Mouse (Mus musculus): ENCODE measurements around the gene Zfp354a. TPM values are rescaled to one million over a fixed set of nuclear protein-coding genes. Genes with fewer than 3 reads are reported as not detected.
A peak's percentile ranks its signal among the peaks of the same experiment; 100 is the strongest.

Gene Zfp354a
- polyA plus RNA-seq, 1 experiment from 2014 or later, result 8.3 TPM

DNA sequence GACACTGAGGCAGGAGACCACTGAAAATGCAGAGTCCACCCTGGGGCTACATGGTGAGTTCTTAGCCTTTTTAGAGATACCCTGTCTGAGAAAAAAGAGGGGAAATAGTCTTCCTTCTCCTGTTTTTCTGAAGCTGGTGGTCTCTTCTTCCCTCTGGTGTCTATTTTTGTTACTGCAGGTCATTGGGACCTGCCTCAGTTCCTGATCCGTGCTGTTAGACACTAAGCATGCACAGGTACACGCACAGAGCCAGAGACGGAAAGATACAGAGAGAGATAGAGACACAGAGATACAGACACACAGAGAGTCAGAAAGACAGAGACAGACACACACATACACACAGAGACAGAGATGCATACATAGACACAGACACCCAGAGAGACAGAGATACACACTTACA is 5.8 kb upstream of the Zfp354a start:
- Histone ChIP-seq H3K27ac (no peak overlapping the region), H3K9me3 (no peaks in the 10 kb centered on the region), H3K36me3 (no peaks in the 10 kb centered on the region), H3K4me2 (no peak overlapping the region), H3K4me3 (no peak overlapping the region), H3K4me1 (no peaks in the 10 kb centered on the region), H3K27me3 (no peaks in the 10 kb centered on the region), H3K9ac (no peak overlapping the region)
- WGBS, result 61% methylated on average over 3 of the region's 3 CpGs
- ATAC-seq (ENCODE audit: insufficient number of reproducible peaks, low FRiP score, low TSS enrichment, low read depth), result no peak

DNA sequence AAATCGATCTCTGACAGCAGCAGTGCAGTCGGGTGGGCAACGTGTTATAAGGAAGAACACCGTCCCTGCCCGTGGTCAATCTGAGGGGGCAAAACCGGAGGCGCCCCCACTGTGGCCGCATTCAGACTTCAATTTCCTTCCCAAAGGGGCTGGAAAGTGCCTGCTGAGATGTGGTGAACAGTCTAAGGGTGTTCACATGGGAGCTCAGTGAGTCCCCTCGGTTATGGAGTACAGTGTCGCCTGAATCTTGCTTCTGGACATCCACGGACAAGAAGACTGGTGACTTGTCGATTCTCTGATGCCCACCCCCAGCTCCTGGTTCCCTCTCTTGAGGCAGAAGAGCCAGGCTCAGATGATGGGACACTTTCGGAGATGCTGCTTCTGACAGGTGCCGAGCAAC is 583 bp downstream of the Zfp354a start:
- Histone ChIP-seq H3K27ac (no peak overlapping the region), H3K36me3 (peaks cover 9% of the 10 kb centered on the region; the same call in 1 of the 2 replicates), H3K9me3 (no peaks in the 10 kb centered on the region), H3K9ac (peak overlapping the region; percentile 55), H3K27me3 (no peaks in the 10 kb centered on the region), H3K4me1 (peaks cover 9% of the 10 kb centered on the region), H3K4me2 (peak overlapping the region; percentile 69), H3K4me3 (peak overlapping the region; percentile 62)
- 13% methylated on average over 14 of the region's 14 CpGs for WGBS
- no peak for ATAC-seq (ENCODE audit: insufficient number of reproducible peaks, low FRiP score, low TSS enrichment, low read depth)

DNA sequence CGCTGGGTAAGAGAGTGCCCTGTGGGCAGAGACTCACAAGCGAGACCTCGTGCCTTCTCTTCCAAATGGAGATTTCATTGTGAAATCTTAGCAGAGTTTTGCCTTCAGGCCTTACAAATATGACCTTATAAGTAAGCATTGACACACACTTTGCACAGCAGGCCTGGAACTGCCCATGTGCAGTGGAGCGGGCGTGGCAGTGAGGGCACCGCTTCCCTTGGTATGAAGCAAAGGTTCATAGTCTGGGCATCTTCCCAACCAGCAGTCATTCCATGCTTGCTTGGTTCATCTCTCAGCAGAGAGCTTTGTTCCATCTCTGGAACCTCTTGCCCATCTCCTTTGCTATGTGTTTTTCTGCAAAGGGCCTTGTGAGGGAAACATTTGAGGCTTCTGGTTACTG is 1.9 kb downstream of the Zfp354a start:
- Histone ChIP-seq H3K27ac (no peak overlapping the region), H3K9ac (no peak overlapping the region), H3K4me1 (peaks cover 9% of the 10 kb centered on the region), H3K27me3 (no peaks in the 10 kb centered on the region), H3K4me3 (no peak overlapping the region), H3K4me2 (no peak overlapping the region), H3K36me3 (peaks cover 14% of the 10 kb centered on the region), H3K9me3 (no peaks in the 10 kb centered on the region)
- no peak for ATAC-seq (ENCODE audit: insufficient number of reproducible peaks, low FRiP score, low TSS enrichment, low read depth)
- 92% methylated on average over 6 of the region's 6 CpGs for WGBS

DNA sequence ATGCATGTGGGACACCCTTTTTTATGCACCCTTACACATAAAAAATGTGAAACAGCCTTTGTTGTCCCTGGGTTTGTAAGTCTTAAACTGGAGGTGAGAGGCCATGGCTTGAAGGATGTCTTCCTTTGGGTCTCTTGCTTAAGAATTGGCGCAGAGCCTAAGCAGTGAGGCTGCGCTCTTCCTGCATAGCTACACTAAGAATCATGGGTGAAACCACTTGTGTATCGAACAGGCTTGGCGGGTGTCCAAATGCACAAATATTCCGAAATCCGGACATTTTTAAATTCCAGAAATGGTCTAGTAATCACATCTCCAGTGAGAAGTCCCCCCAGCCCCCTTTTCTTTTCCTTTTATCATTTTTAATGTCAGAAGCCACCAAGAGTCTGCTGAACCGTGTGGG is 4.2 kb downstream of the Zfp354a start:
- no peak overlapping the region for H3K27ac ChIP-seq
- no peaks in the 10 kb centered on the region for H3K27me3 ChIP-seq
- 75% methylated on average over 7 of the region's 7 CpGs for WGBS
- ATAC-seq (ENCODE audit: insufficient number of reproducible peaks, low FRiP score, low TSS enrichment, low read depth), result no peak
- peaks cover 34% of the 10 kb centered on the region for H3K36me3 ChIP-seq
- no peak overlapping the region for H3K4me3 ChIP-seq
- no peak overlapping the region for H3K4me2 ChIP-seq
- H3K9me3 ChIP-seq, result no peaks in the 10 kb centered on the region
- H3K9ac ChIP-seq, result no peak overlapping the region
- H3K4me1 ChIP-seq, result peaks cover 9% of the 10 kb centered on the region

DNA sequence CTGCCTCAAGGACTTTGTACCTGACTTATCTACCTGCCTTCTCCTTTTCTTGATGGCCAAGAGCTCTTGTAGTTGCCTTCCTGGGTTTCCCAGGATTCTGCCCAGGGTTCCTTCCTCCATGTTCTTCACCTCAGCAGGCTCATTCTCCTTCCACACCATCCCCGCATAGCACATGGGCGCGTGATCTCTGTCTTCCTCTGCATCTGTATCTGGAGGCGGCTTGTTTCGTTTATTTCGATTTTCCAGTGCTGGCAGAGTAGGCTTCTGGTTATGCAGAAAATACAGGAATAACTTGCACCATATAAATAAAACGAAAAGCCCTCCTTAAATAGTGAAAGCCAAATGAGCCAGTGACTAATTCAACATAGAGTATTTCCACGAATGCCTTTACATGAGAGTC is 4.8 kb downstream of the Zfp354a start:
- H3K4me1 ChIP-seq, result peaks cover 9% of the 10 kb centered on the region
- H3K4me3 ChIP-seq, result no peak overlapping the region
- 94% methylated on average over 8 of the region's 8 CpGs for WGBS
- no peak overlapping the region for H3K27ac ChIP-seq
- no peak overlapping the region for H3K9ac ChIP-seq
- ATAC-seq (ENCODE audit: insufficient number of reproducible peaks, low FRiP score, low TSS enrichment, low read depth), result no peak
- H3K4me2 ChIP-seq, result no peak overlapping the region
- 0 out of 2 replicates have a peak, but pooled peaks cover 4% of the 10 kb centered on the region for H3K9me3 ChIP-seq
- no peaks in the 10 kb centered on the region for H3K27me3 ChIP-seq
- H3K36me3 ChIP-seq, result peaks cover 40% of the 10 kb centered on the region

DNA sequence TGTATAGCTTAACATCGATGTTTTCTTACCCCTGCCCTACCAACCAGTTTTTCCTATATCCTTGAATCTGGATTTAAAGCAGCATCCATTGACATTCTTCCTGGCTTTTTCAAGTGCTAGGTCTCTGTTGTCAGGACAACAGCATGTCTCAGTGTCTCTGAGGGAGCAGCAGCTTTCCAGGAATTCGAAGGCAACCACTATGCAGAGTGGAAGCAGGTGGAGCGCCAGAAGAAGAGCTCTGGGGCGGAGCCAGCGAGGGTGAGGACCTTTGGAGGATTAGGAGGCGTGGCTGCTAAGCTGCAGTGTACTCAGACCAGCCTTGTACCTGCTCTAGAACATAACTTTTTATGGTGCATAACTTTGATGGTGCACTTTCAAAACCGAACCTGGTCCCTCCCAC is 25.5 kb downstream of the Zfp354a start:
- no peak for ATAC-seq (ENCODE audit: insufficient number of reproducible peaks, low FRiP score, low TSS enrichment, low read depth)
- no peak overlapping the region for H3K9ac ChIP-seq
- no peak overlapping the region for H3K4me2 ChIP-seq
- no peaks in the 10 kb centered on the region for H3K9me3 ChIP-seq
- H3K4me3 ChIP-seq, result no peak overlapping the region
- H3K27me3 ChIP-seq, result no peaks in the 10 kb centered on the region
- no peaks in the 10 kb centered on the region for H3K4me1 ChIP-seq
- 37% methylated on average over 7 of the region's 7 CpGs for WGBS
- H3K27ac ChIP-seq, result no peak overlapping the region
- H3K36me3 ChIP-seq, result no peaks in the 10 kb centered on the region

DNA sequence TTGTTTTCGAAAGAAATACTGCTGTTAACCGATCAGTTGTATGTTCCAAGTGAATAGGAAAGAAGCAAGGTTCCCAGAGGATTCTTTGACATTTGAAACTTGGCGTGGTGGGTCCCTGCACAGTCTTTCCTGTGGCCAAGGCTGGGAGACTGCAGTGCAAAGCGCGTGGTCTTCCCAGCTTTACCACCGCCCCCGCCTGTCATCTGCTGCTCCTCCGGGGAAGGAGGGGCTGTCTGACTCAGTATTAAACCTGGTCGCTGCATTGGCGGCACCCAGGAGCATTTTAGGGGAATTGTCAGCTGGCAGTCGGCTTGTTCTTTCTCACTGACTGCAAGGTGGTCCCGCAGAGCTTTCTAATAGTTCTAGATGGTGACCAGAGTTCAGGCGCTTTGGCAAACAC is 26.2 kb downstream of the Zfp354a start:
- 51% methylated on average over 13 of the region's 13 CpGs for WGBS
- no peaks in the 10 kb centered on the region for H3K27me3 ChIP-seq
- no peak overlapping the region for H3K4me3 ChIP-seq
- no peak overlapping the region for H3K9ac ChIP-seq
- H3K4me1 ChIP-seq, result no peaks in the 10 kb centered on the region
- H3K36me3 ChIP-seq, result no peaks in the 10 kb centered on the region
- H3K27ac ChIP-seq, result no peak overlapping the region
- H3K9me3 ChIP-seq, result no peaks in the 10 kb centered on the region
- no peak overlapping the region for H3K4me2 ChIP-seq
- ATAC-seq (ENCODE audit: insufficient number of reproducible peaks, low FRiP score, low TSS enrichment, low read depth), result no peak

- Histone ChIP-seq H3K36me3 (no peaks in the 10 kb centered on the region), H3K9me3 (no peaks in the 10 kb centered on the region), H3K4me1 (no peaks in the 10 kb centered on the region), H3K27ac (no peak overlapping the region), H3K4me2 (no peak overlapping the region), H3K4me3 (no peak overlapping the region), H3K9ac (no peak overlapping the region), H3K27me3 (no peaks in the 10 kb centered on the region)
- 87% methylated on average over 2 of the region's 2 CpGs for WGBS
- ATAC-seq (ENCODE audit: insufficient number of reproducible peaks, low FRiP score, low TSS enrichment, low read depth), result no peak
Measured at GRCm38 (mm10) chr11:51107261-51107660, 48.2 kb downstream of the Zfp354a start.

DNA sequence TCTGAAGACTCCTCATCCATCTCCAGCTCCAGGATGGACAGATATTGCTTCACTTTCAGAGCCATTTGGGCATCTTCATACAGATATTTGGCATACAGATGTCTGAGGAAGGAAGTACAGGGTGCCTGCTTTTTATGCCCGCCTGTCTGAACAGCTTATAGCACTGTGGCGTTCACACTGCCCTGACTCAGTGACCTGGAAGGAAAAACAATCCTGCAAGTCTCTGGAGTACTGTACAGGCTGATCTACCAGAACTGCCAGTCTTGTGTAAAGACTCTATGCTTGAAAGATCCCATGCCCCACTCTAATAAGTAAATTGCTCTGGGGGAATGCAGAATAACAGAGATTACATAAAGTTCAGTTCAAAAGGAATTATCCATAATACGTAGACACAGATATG is 51.6 kb downstream of the Zfp354a start:
- H3K4me1 ChIP-seq, result no peaks in the 10 kb centered on the region
- 55% methylated on average over 3 of the region's 3 CpGs for WGBS

More for the DNA sequence above, 51.6 kb downstream of the Zfp354a start:
- no peak overlapping the region for H3K27ac ChIP-seq
- no peaks in the 10 kb centered on the region for H3K9me3 ChIP-seq
- no peak for ATAC-seq (ENCODE audit: insufficient number of reproducible peaks, low FRiP score, low TSS enrichment, low read depth)
- no peak overlapping the region for H3K4me2 ChIP-seq
- no peaks in the 10 kb centered on the region for H3K27me3 ChIP-seq
- no peaks in the 10 kb centered on the region for H3K36me3 ChIP-seq
- H3K9ac ChIP-seq, result no peak overlapping the region
- no peak overlapping the region for H3K4me3 ChIP-seq

Other genes with a start within 250 kb of the Zfp354a start
- gene Zfp354c, start 231.5 kb upstream of the Zfp354a start, polyA plus RNA-seq (2015; fragmentation: Nextera tagmentation; extraction: Ambion mirVana), result 43.6 and 51.0 TPM in 2 replicates
- gene Zfp879, start 217.7 kb upstream of the Zfp354a start, polyA plus RNA-seq (2015; fragmentation: Nextera tagmentation; extraction: Ambion mirVana), result 0.71 and 0.77 TPM in 2 replicates
- gene Grm6, start 208.6 kb upstream of the Zfp354a start, polyA plus RNA-seq (2015; fragmentation: Nextera tagmentation; extraction: Ambion mirVana), result 0.32 and 0.62 TPM in 2 replicates
- gene Zfp454, start 171.6 kb upstream of the Zfp354a start, polyA plus RNA-seq (2015; fragmentation: Nextera tagmentation; extraction: Ambion mirVana), result 8.2 and 8.5 TPM in 2 replicates
- 9.1 and 9.6 TPM in 2 replicates for gene Zfp2, start 143.1 kb upstream of the Zfp354a start, polyA plus RNA-seq (2015; fragmentation: Nextera tagmentation; extraction: Ambion mirVana)
- 1.3 and 1.9 TPM in 2 replicates for gene Zfp354b, start 127.6 kb upstream of the Zfp354a start, polyA plus RNA-seq (2015; fragmentation: Nextera tagmentation; extraction: Ambion mirVana)
- gene 4933414I15Rik, start 115.5 kb upstream of the Zfp354a start, polyA plus RNA-seq (2015; fragmentation: Nextera tagmentation; extraction: Ambion mirVana), result not detected in 2 replicates
- gene Prop1, start 105.5 kb upstream of the Zfp354a start, polyA plus RNA-seq (2015; fragmentation: Nextera tagmentation; extraction: Ambion mirVana), result not detected in 2 replicates
- not detected in 2 replicates for gene Olfr1378, start 92.7 kb upstream of the Zfp354a start, polyA plus RNA-seq (2015; fragmentation: Nextera tagmentation; extraction: Ambion mirVana)
- gene Olfr1377, start 77.3 kb upstream of the Zfp354a start, polyA plus RNA-seq (2015; fragmentation: Nextera tagmentation; extraction: Ambion mirVana), result not detected in 2 replicates
- gene Olfr51, start 55.7 kb upstream of the Zfp354a start, polyA plus RNA-seq (2015; fragmentation: Nextera tagmentation; extraction: Ambion mirVana), result not detected in 2 replicates
- not detected in 2 replicates for gene Olfr54, start 45.0 kb upstream of the Zfp354a start, polyA plus RNA-seq (2015; fragmentation: Nextera tagmentation; extraction: Ambion mirVana)
- not detected in 2 replicates for gene Olfr1375, start 11.1 kb upstream of the Zfp354a start, polyA plus RNA-seq (2015; fragmentation: Nextera tagmentation; extraction: Ambion mirVana)
- gene Gm12569, start 161.2 kb downstream of the Zfp354a start, polyA plus RNA-seq (2015; fragmentation: Nextera tagmentation; extraction: Ambion mirVana), result not detected in 2 replicates
- 115 and 119 TPM in 2 replicates for gene Clk4, start 202.5 kb downstream of the Zfp354a start, polyA plus RNA-seq (2015; fragmentation: Nextera tagmentation; extraction: Ambion mirVana)
- gene BC049762, start 203.8 kb downstream of the Zfp354a start, polyA plus RNA-seq (2015; fragmentation: Nextera tagmentation; extraction: Ambion mirVana), result 0.33 and 0.50 TPM in 2 replicates
- 18.9 and 23.6 TPM in 2 replicates for gene Col23a1, start 230.7 kb downstream of the Zfp354a start, polyA plus RNA-seq (2015; fragmentation: Nextera tagmentation; extraction: Ambion mirVana)

Data from limb, embryonic 15.5 days (tissue).